Mouse (Mus musculus): Measurements from ENCODE around the gene Letmd1. TPM values are rescaled to one million over a fixed set of nuclear protein-coding genes. Genes with fewer than 3 reads are reported as not detected.

Letmd1 gene
- polyA plus RNA-seq, 1 experiment from 2014 or later = 40.5 TPM

GRCm38 (mm10) chr15:100461646-100462045 lies 7.2 kb upstream of the Letmd1 start:
- Histone ChIP-seq H3K4me2 (ENCODE audit: low read length) (no peak overlapping the region), H3K9me3 (replicated peaks; ENCODE audit: control insufficient read depth, low read length) (no peaks in the 10 kb centered on the region), H3K27ac (ENCODE audit: low read depth, low read length) (no peak overlapping the region), H3K4me1 (ENCODE audit: control insufficient read depth, insufficient read depth, low read length) (no peaks in the 10 kb centered on the region), H3K4me3 (ENCODE audit: low read depth, low read length) (no peak overlapping the region), H3K36me3 (ENCODE audit: control insufficient read depth, insufficient read depth, low read length) (no peaks in the 10 kb centered on the region), H3K27me3 (replicated peaks; ENCODE audit: control insufficient read depth, insufficient read depth, low read length) (no peaks in the 10 kb centered on the region), H3K9ac (ENCODE audit: low read length) (no peak overlapping the region)
- 79% methylated on average over 9 of the region's 9 CpGs for WGBS
- DNase-seq (ENCODE audit: low spot score) (no peak), ATAC-seq (no peak)

- Histone ChIP-seq H3K4me3 (ENCODE audit: low read depth, low read length) (no peak overlapping the region), H3K4me1 (ENCODE audit: control insufficient read depth, insufficient read depth, low read length) (no peaks in the 10 kb centered on the region), H3K36me3 (ENCODE audit: control insufficient read depth, insufficient read depth, low read length) (no peaks in the 10 kb centered on the region), H3K9ac (ENCODE audit: low read length) (no peak overlapping the region), H3K27me3 (replicated peaks; ENCODE audit: control insufficient read depth, insufficient read depth, low read length) (no peaks in the 10 kb centered on the region), H3K9me3 (replicated peaks; ENCODE audit: control insufficient read depth, low read length) (no peaks in the 10 kb centered on the region), H3K27ac (ENCODE audit: low read depth, low read length) (no peak overlapping the region), H3K4me2 (ENCODE audit: low read length) (no peak overlapping the region)
- WGBS = 44% methylated on average over 5 of the region's 5 CpGs
- no peak for ATAC-seq
- no peak for DNase-seq (ENCODE audit: low spot score)
These were observed 6.7 kb upstream of the Letmd1 start for GRCm38 (mm10) chr15:100462086-100462485.

- 29% methylated on average over 6 of the region's 6 CpGs for WGBS
- Histone ChIP-seq H3K27me3 (replicated peaks; ENCODE audit: control insufficient read depth, insufficient read depth, low read length) (no peaks in the 10 kb centered on the region), H3K9ac (ENCODE audit: low read length) (no peak overlapping the region), H3K36me3 (ENCODE audit: control insufficient read depth, insufficient read depth, low read length) (no peaks in the 10 kb centered on the region), H3K27ac (ENCODE audit: low read depth, low read length) (no peak overlapping the region), H3K4me3 (ENCODE audit: low read depth, low read length) (no peak overlapping the region), H3K4me2 (ENCODE audit: low read length) (no peak overlapping the region), H3K9me3 (replicated peaks; ENCODE audit: control insufficient read depth, low read length) (no peaks in the 10 kb centered on the region), H3K4me1 (ENCODE audit: control insufficient read depth, insufficient read depth, low read length) (peaks cover 6% of the 10 kb centered on the region)
- no peak for ATAC-seq
- peak; percentile 74 for DNase-seq (ENCODE audit: low spot score)
These were observed 5.1 kb upstream of the Letmd1 start for GRCm38 (mm10) chr15:100463712-100464111.

GRCm38 (mm10) chr15:100465432-100465831 lies 3.4 kb upstream of the Letmd1 start:
- no peak for DNase-seq (ENCODE audit: low spot score)
- H3K36me3 ChIP-seq (ENCODE audit: control insufficient read depth, insufficient read depth, low read length) = no peaks in the 10 kb centered on the region
- ATAC-seq = no peak
- no peak overlapping the region for H3K4me2 ChIP-seq (ENCODE audit: low read length)
- no peak overlapping the region for H3K4me3 ChIP-seq (ENCODE audit: low read depth, low read length)
- no peak overlapping the region for H3K9ac ChIP-seq (ENCODE audit: low read length)
- H3K27me3 ChIP-seq (replicated peaks; ENCODE audit: control insufficient read depth, insufficient read depth, low read length) = no peaks in the 10 kb centered on the region
- 73% methylated on average over 2 of the region's 2 CpGs for WGBS
- H3K9me3 ChIP-seq (replicated peaks; ENCODE audit: control insufficient read depth, low read length) = no peaks in the 10 kb centered on the region
- H3K4me1 ChIP-seq (ENCODE audit: control insufficient read depth, insufficient read depth, low read length) = peaks cover 12% of the 10 kb centered on the region
- no peak overlapping the region for H3K27ac ChIP-seq (ENCODE audit: low read depth, low read length)

GRCm38 (mm10) chr15:100467738-100468137 lies 1.1 kb upstream of the Letmd1 start:
- peaks cover 12% of the 10 kb centered on the region for H3K4me1 ChIP-seq (ENCODE audit: control insufficient read depth, insufficient read depth, low read length)
- ATAC-seq = no peak
- no peaks in the 10 kb centered on the region for H3K27me3 ChIP-seq (replicated peaks; ENCODE audit: control insufficient read depth, insufficient read depth, low read length)
- DNase-seq (ENCODE audit: low spot score) = no peak
- H3K4me3 ChIP-seq (ENCODE audit: low read depth, low read length) = no peak overlapping the region
- H3K9me3 ChIP-seq (replicated peaks; ENCODE audit: control insufficient read depth, low read length) = no peaks in the 10 kb centered on the region
- H3K4me2 ChIP-seq (ENCODE audit: low read length) = peak overlapping the region; percentile 81
- 0 out of 2 replicates have a peak overlapping the region, but pooled peaks have one; percentile 29 for H3K9ac ChIP-seq (ENCODE audit: low read length)
- WGBS = 40% methylated on average over 7 of the region's 8 CpGs
- H3K27ac ChIP-seq (ENCODE audit: low read depth, low read length) = no peak overlapping the region
- peaks cover 13% of the 10 kb centered on the region for H3K36me3 ChIP-seq (ENCODE audit: control insufficient read depth, insufficient read depth, low read length)

GRCm38 (mm10) chr15:100469189-100469545 lies 344 bp downstream of the Letmd1 start:
- Histone ChIP-seq H3K9ac (ENCODE audit: low read length) (peak overlapping the region; percentile 81), H3K27ac (ENCODE audit: low read depth, low read length) (peak overlapping the region; percentile 83), H3K4me3 (ENCODE audit: low read depth, low read length) (peak overlapping the region; percentile 73), H3K36me3 (ENCODE audit: control insufficient read depth, insufficient read depth, low read length) (peaks cover 24% of the 10 kb centered on the region), H3K4me2 (ENCODE audit: low read length) (peak overlapping the region; percentile 81), H3K27me3 (replicated peaks; ENCODE audit: control insufficient read depth, insufficient read depth, low read length) (no peaks in the 10 kb centered on the region), H3K4me1 (ENCODE audit: control insufficient read depth, insufficient read depth, low read length) (peaks cover 12% of the 10 kb centered on the region), H3K9me3 (replicated peaks; ENCODE audit: control insufficient read depth, low read length) (no peaks in the 10 kb centered on the region)
- under 1% methylated on average over 19 of the region's 19 CpGs for WGBS
- DNase-seq (ENCODE audit: low spot score) (peak; percentile 25), ATAC-seq (no peak)

GRCm38 (mm10) chr15:100470037-100470436 lies 1.2 kb downstream of the Letmd1 start:
- 69% methylated on average over 10 of the region's 10 CpGs for WGBS
- Histone ChIP-seq H3K4me1 (ENCODE audit: control insufficient read depth, insufficient read depth, low read length) (peaks cover 12% of the 10 kb centered on the region), H3K27me3 (replicated peaks; ENCODE audit: control insufficient read depth, insufficient read depth, low read length) (no peaks in the 10 kb centered on the region), H3K9ac (ENCODE audit: low read length) (peak overlapping the region; percentile 81), H3K36me3 (ENCODE audit: control insufficient read depth, insufficient read depth, low read length) (peaks cover 31% of the 10 kb centered on the region), H3K9me3 (replicated peaks; ENCODE audit: control insufficient read depth, low read length) (no peaks in the 10 kb centered on the region), H3K27ac (ENCODE audit: low read depth, low read length) (no peak overlapping the region), H3K4me2 (ENCODE audit: low read length) (peak overlapping the region; percentile 81), H3K4me3 (ENCODE audit: low read depth, low read length) (peak overlapping the region; percentile 73)
- DNase-seq (ENCODE audit: low spot score) (no peak), ATAC-seq (no peak)

GRCm38 (mm10) chr15:100473926-100474503 lies 5.2 kb downstream of the Letmd1 start:
- Histone ChIP-seq H3K4me1 (ENCODE audit: control insufficient read depth, insufficient read depth, low read length) (peaks cover 6% of the 10 kb centered on the region; the same call in 1 of the 2 replicates), H3K27me3 (replicated peaks; ENCODE audit: control insufficient read depth, insufficient read depth, low read length) (no peaks in the 10 kb centered on the region), H3K9ac (ENCODE audit: low read length) (no peak overlapping the region), H3K4me2 (ENCODE audit: low read length) (no peak overlapping the region), H3K9me3 (replicated peaks; ENCODE audit: control insufficient read depth, low read length) (no peaks in the 10 kb centered on the region), H3K36me3 (ENCODE audit: control insufficient read depth, insufficient read depth, low read length) (peaks cover 70% of the 10 kb centered on the region), H3K27ac (ENCODE audit: low read depth, low read length) (no peak overlapping the region), H3K4me3 (ENCODE audit: low read depth, low read length) (no peak overlapping the region)
- DNase-seq (ENCODE audit: low spot score) (no peak), ATAC-seq (no peak)
- WGBS = 83% methylated on average over 7 of the region's 7 CpGs

GRCm38 (mm10) chr15:100478351-100478750 lies 9.5 kb downstream of the Letmd1 start:
- no peak overlapping the region for H3K27ac ChIP-seq (ENCODE audit: low read depth, low read length)
- no peaks in the 10 kb centered on the region for H3K27me3 ChIP-seq (replicated peaks; ENCODE audit: control insufficient read depth, insufficient read depth, low read length)
- H3K4me3 ChIP-seq (ENCODE audit: low read depth, low read length) = no peak overlapping the region
- H3K9me3 ChIP-seq (replicated peaks; ENCODE audit: control insufficient read depth, low read length) = no peaks in the 10 kb centered on the region
- DNase-seq (ENCODE audit: low spot score) (no peak), ATAC-seq (no peak)
- H3K9ac ChIP-seq (ENCODE audit: low read length) = no peak overlapping the region
- H3K36me3 ChIP-seq (ENCODE audit: control insufficient read depth, insufficient read depth, low read length) = peaks cover 97% of the 10 kb centered on the region
- H3K4me1 ChIP-seq (ENCODE audit: control insufficient read depth, insufficient read depth, low read length) = no peaks in the 10 kb centered on the region
- WGBS = 83% methylated on average over 10 of the region's 10 CpGs
- H3K4me2 ChIP-seq (ENCODE audit: low read length) = no peak overlapping the region

Data from forebrain, embryonic 14.5 days (tissue).